Mouse (Mus musculus) cerebellum, adult 2 months (tissue): ENCODE measurements around the gene Nle1.
"Not testable (repeated sequence)": the region's sequence is repeated elsewhere in the genome, so short reads cannot be mapped to it uniquely, and the experiment has no call there.

Experiments
- CTCF ChIP-seq: fragments of 200-500 bp; IDR thresholded peaks from 2 replicates; pipeline ENCODE4 v1.5.1; 2011; ENCODE audit warnings: low read depth, mild to moderate bottlenecking, control low read depth, low read length, moderate library complexity, borderline replicate concordance; ENCODE audit not compliant: insufficient read depth
- POLR2A ChIP-seq: fragments of 200-500 bp; IDR thresholded peaks from 2 replicates; pipeline ENCODE4 v1.6.1; 2011; ENCODE audit warnings: low read length, control low read depth, borderline replicate concordance; ENCODE audit not compliant: insufficient read depth

GRCm38 (mm10) chr11:82923910-82924309 lies 15.7 kb upstream of the Nle1 start:
- TF ChIP-seq POLR2A, CTCF: not testable (repeated sequence)
